Mouse (Mus musculus) stomach, postnatal 0 days (tissue): Measurements from ENCODE around the gene Cxcr3. TPM values are rescaled to one million over a fixed set of nuclear protein-coding genes. Genes with fewer than 3 reads are reported as not detected.
A peak's percentile ranks its signal among the peaks of the same experiment; 100 is the strongest.

Experiments
- ATAC-seq: fragments of 200-750 bp; cut with Nextera tagmentation; 2 replicates; pipeline ENCODE4 v1.8.0; 2017; ENCODE audit not compliant: low FRiP score, low TSS enrichment
- DNase-seq: peaks from one replicate; pipeline ENCODE4 v3.0.0-alpha.2; 2016; ENCODE audit warnings: low spot score
- H3K27ac ChIP-seq: fragments of 300-500 bp; sonication (generic); replicated peaks from 2 replicates; pipeline ENCODE4 v1.5.1; 2014; ENCODE audit warnings: mild to moderate bottlenecking, control low read depth
- H3K27me3 ChIP-seq: fragments of 300-500 bp; sonication (generic); 2 replicates; pipeline ENCODE4 v1.6.1; 2014; ENCODE audit warnings: low read length; ENCODE audit not compliant: control insufficient read depth, insufficient read depth
- H3K36me3 ChIP-seq: fragments of 300-500 bp; sonication (generic); 2 replicates; pipeline ENCODE4 v1.6.1; 2014; ENCODE audit warnings: low read length, mixed read lengths; ENCODE audit not compliant: control insufficient read depth, insufficient read depth
- H3K4me1 ChIP-seq: fragments of 300-500 bp; sonication (generic); replicated peaks from 2 replicates; pipeline ENCODE4 v1.6.1; 2014; ENCODE audit warnings: antibody characterized with exemption; ENCODE audit not compliant: control insufficient read depth, insufficient read depth
- H3K4me2 ChIP-seq: fragments of 300-500 bp; sonication (generic); replicated peaks from 2 replicates; pipeline ENCODE4 v1.6.1; 2014; ENCODE audit warnings: low read depth, mild to moderate bottlenecking, control low read depth, moderate library complexity
- H3K4me3 ChIP-seq: fragments of 300-500 bp; sonication (generic); 2 replicates; pipeline ENCODE4 v1.5.1; 2014; ENCODE audit warnings: low read depth, low read length, control low read depth
- H3K9ac ChIP-seq: fragments of 300-500 bp; sonication (generic); 2 replicates; pipeline ENCODE4 v1.6.1; 2014; ENCODE audit warnings: mild to moderate bottlenecking, low read length, control low read depth, mixed read lengths
- H3K9me3 ChIP-seq: fragments of 300-500 bp; sonication (generic); 2 replicates; pipeline ENCODE4 v1.6.1; 2016; ENCODE audit warnings: low read length; ENCODE audit not compliant: control insufficient read depth
- CTCF ChIP-seq: IDR thresholded peaks from 2 replicates; pipeline ENCODE4 v1.5.1; 2016; ENCODE audit warnings: antibody characterized with exemption, low read depth, mild to moderate bottlenecking, moderate library complexity
- EP300 ChIP-seq: optimal IDR thresholded peaks from 2 replicates; pipeline ENCODE3; 2016; ENCODE audit warnings: antibody characterized with exemption
- WGBS: fragments of 180-500 bp; shearing (Covaris S2); extraction: QIAGEN DNeasy Blood & Tissue Kit; methylation state at CpG from one replicate; pipeline ENCODE4 v1.1.7; 2014; 5-methylcytosine and 5-hydroxymethylcytosine counted together
- polyA plus RNA-seq: library from polyadenylated mRNA; unstranded; fragments of >200 nt; fragmentation: Nextera tagmentation; extraction: Ambion mirVana; gene quantifications from 2 replicates; pipeline ENCODE4 v1.2.1, GENCODE M21; 2015

The Cxcr3 gene
- polyA plus RNA-seq, 1 experiment from 2014 or later: 0.29 TPM

GRCm38 (mm10) chrX:101734981-101735380 is 912 bp upstream of the Cxcr3 start:
- Histone ChIP-seq H3K9ac (no peak overlapping the region), H3K27me3 (no peaks in the 10 kb centered on the region), H3K4me1 (no peaks in the 10 kb centered on the region), H3K4me3 (no peak overlapping the region), H3K36me3 (no peaks in the 10 kb centered on the region), H3K27ac (no peak overlapping the region), H3K9me3 (no peaks in the 10 kb centered on the region), H3K4me2 (no peak overlapping the region)
- DNase-seq (no peak), ATAC-seq (no peak)
- 52% methylated on average over 5 of the region's 5 CpGs for WGBS
- TF ChIP-seq CTCF (no peak), EP300 (no peak)

GRCm38 (mm10) chrX:101733288-101733687 is 781 bp downstream of the Cxcr3 start:
- no peak overlapping the region for H3K4me3 ChIP-seq
- TF ChIP-seq EP300 (no peak), CTCF (no peak)
- no peak overlapping the region for H3K27ac ChIP-seq
- no peaks in the 10 kb centered on the region for H3K27me3 ChIP-seq
- no peak overlapping the region for H3K4me2 ChIP-seq
- no peak overlapping the region for H3K9ac ChIP-seq
- H3K4me1 ChIP-seq: no peaks in the 10 kb centered on the region
- H3K9me3 ChIP-seq: no peaks in the 10 kb centered on the region
- ATAC-seq (no peak), DNase-seq (no peak)
- no peaks in the 10 kb centered on the region for H3K36me3 ChIP-seq
- 83% methylated on average over 3 of the region's 3 CpGs for WGBS

- 69% methylated on average over 11 of the region's 12 CpGs for WGBS
- H3K4me3 ChIP-seq: no peak overlapping the region
- no peaks in the 10 kb centered on the region for H3K36me3 ChIP-seq
- TF ChIP-seq CTCF (0 out of 2 replicates have a peak, but pooled peaks have one; percentile 6), EP300 (no peak)
- no peaks in the 10 kb centered on the region for H3K9me3 ChIP-seq
- H3K4me1 ChIP-seq: no peaks in the 10 kb centered on the region
- no peak overlapping the region for H3K4me2 ChIP-seq
- DNase-seq: peak; percentile 14
- no peak overlapping the region for H3K27ac ChIP-seq
- no peak for ATAC-seq
- no peaks in the 10 kb centered on the region for H3K27me3 ChIP-seq
- H3K9ac ChIP-seq: no peak overlapping the region
These were observed 1.4 kb downstream of the Cxcr3 start for GRCm38 (mm10) chrX:101732644-101733043.

GRCm38 (mm10) chrX:101730010-101730409 is 4.1 kb downstream of the Cxcr3 start:
- Histone ChIP-seq H3K4me3 (no peak overlapping the region), H3K9ac (no peak overlapping the region), H3K4me2 (no peak overlapping the region), H3K27ac (no peak overlapping the region), H3K4me1 (no peaks in the 10 kb centered on the region), H3K27me3 (no peaks in the 10 kb centered on the region), H3K36me3 (no peaks in the 10 kb centered on the region), H3K9me3 (no peaks in the 10 kb centered on the region)
- no peak for DNase-seq
- no peak for TF ChIP-seq EP300
- no peak for ATAC-seq

- WGBS: 73% methylated on average over 1 of the region's 1 CpGs
- no peaks in the 10 kb centered on the region for H3K4me1 ChIP-seq
- H3K4me3 ChIP-seq: no peak overlapping the region
- H3K9me3 ChIP-seq: no peaks in the 10 kb centered on the region
- H3K9ac ChIP-seq: no peak overlapping the region
- H3K27me3 ChIP-seq: no peaks in the 10 kb centered on the region
- no peak overlapping the region for H3K4me2 ChIP-seq
- ATAC-seq (no peak), DNase-seq (no peak)
- H3K36me3 ChIP-seq: no peaks in the 10 kb centered on the region
- no peak overlapping the region for H3K27ac ChIP-seq
- TF ChIP-seq CTCF (no peak), EP300 (no peak)
These were observed 13.7 kb downstream of the Cxcr3 start for GRCm38 (mm10) chrX:101720401-101720800.

- Histone ChIP-seq H3K4me3 (no peak overlapping the region), H3K9me3 (no peaks in the 10 kb centered on the region), H3K36me3 (no peaks in the 10 kb centered on the region), H3K27ac (no peak overlapping the region), H3K9ac (no peak overlapping the region), H3K4me1 (no peaks in the 10 kb centered on the region), H3K27me3 (no peaks in the 10 kb centered on the region), H3K4me2 (no peak overlapping the region)
- TF ChIP-seq EP300: no peak
- no peak for TF ChIP-seq CTCF
- 72% methylated on average over 7 of the region's 7 CpGs for WGBS
- DNase-seq (no peak), ATAC-seq (no peak)
These were observed 29.0 kb downstream of the Cxcr3 start for GRCm38 (mm10) chrX:101705111-101705510.
